Mouse (Mus musculus) limb, embryonic 11.5 days (tissue): ENCODE results near the gene Kif16b. TPM values are rescaled to one million over a fixed set of nuclear protein-coding genes. Genes with fewer than 3 reads are reported as not detected.

Experiments used
- ATAC-seq: fragments of 200-750 bp; cut with Nextera tagmentation; 2 replicates; pipeline ENCODE4 v1.8.0; 2017; ENCODE audit warnings: low read depth; ENCODE audit not compliant: insufficient number of reproducible peaks, low FRiP score, low TSS enrichment
- DNase-seq: peaks from one replicate; pipeline ENCODE4 v3.0.0-alpha.2; 2015; ENCODE audit warnings: low spot score
- H3K27ac ChIP-seq: fragments of 300-500 bp; sonication (generic); replicated peaks from 2 replicates; pipeline ENCODE4 v1.5.1; 2014; ENCODE audit warnings: low read depth, mild to moderate bottlenecking, low read length
- H3K27me3 ChIP-seq: fragments of 300-500 bp; sonication (generic); 2 replicates; pipeline ENCODE4 v1.6.1; 2014; ENCODE audit warnings: mild to moderate bottlenecking, low read length, mixed read lengths; ENCODE audit not compliant: control insufficient read depth, insufficient read depth
- H3K36me3 ChIP-seq: fragments of 300-500 bp; sonication (generic); 2 replicates; pipeline ENCODE4 v1.6.1; 2014; ENCODE audit warnings: mild to moderate bottlenecking, low read length, moderate library complexity, mixed read lengths; ENCODE audit not compliant: control insufficient read depth, insufficient read depth
- H3K4me1 ChIP-seq: fragments of 300-500 bp; sonication (generic); 2 replicates; pipeline ENCODE4 v1.6.1; 2014; ENCODE audit warnings: low read length, mixed read lengths; ENCODE audit not compliant: control insufficient read depth, insufficient read depth
- H3K4me2 ChIP-seq: fragments of 300-500 bp; sonication (generic); 2 replicates; pipeline ENCODE4 v1.6.1; 2014; ENCODE audit warnings: low read depth, mild to moderate bottlenecking, moderate library complexity; ENCODE audit not compliant: severe bottlenecking
- H3K4me3 ChIP-seq: fragments of 300-500 bp; sonication (generic); 2 replicates; pipeline ENCODE4 v1.5.1; 2014; ENCODE audit warnings: low read depth, low read length
- H3K9ac ChIP-seq: fragments of 300-500 bp; sonication (generic); 2 replicates; pipeline ENCODE4 v1.6.1; 2014; ENCODE audit warnings: mild to moderate bottlenecking, low read length
- H3K9me3 ChIP-seq: fragments of 300-500 bp; sonication (generic); 2 replicates; pipeline ENCODE4 v1.6.1; 2016; ENCODE audit warnings: low read length; ENCODE audit not compliant: control insufficient read depth
- WGBS: fragments of 180-500 bp; shearing (Covaris S2); extraction: QIAGEN DNeasy Blood & Tissue Kit; methylation state at CpG from one replicate; pipeline ENCODE4 v1.1.7; 2014; 5-methylcytosine and 5-hydroxymethylcytosine counted together
- polyA plus RNA-seq: library from polyadenylated mRNA; unstranded; fragments of >200 nt; fragmentation: Nextera tagmentation; extraction: Ambion mirVana; gene quantifications from 2 replicates; pipeline ENCODE4 v1.2.1, GENCODE M21; 2014

Kif16b gene
- polyA plus RNA-seq, 1 experiment from 2014 or later, result 11.7 TPM

- H3K4me1 ChIP-seq, result no peaks in the 10 kb centered on the region
- H3K27me3 ChIP-seq, result no peaks in the 10 kb centered on the region
- ATAC-seq, result no peak
- H3K9ac ChIP-seq, result no peak overlapping the region
- H3K9me3 ChIP-seq, result no peaks in the 10 kb centered on the region
- no peaks in the 10 kb centered on the region for H3K36me3 ChIP-seq
- H3K4me3 ChIP-seq, result no peak overlapping the region
- H3K4me2 ChIP-seq, result no peak overlapping the region
- H3K27ac ChIP-seq, result no peak overlapping the region
- DNase-seq, result no peak
- WGBS, result 43% methylated on average over 1 of the region's 1 CpGs
Observed at GRCm38 (mm10) chr2:142774752-142775151, 126.6 kb downstream of the Kif16b start.

GRCm38 (mm10) chr2:142769647-142770121 is 131.6 kb downstream of the Kif16b start:
- 88% methylated on average over 11 of the region's 11 CpGs for WGBS
- Histone ChIP-seq H3K4me3 (no peak overlapping the region), H3K9me3 (no peaks in the 10 kb centered on the region), H3K4me2 (no peak overlapping the region), H3K4me1 (no peaks in the 10 kb centered on the region), H3K36me3 (no peaks in the 10 kb centered on the region), H3K27me3 (no peaks in the 10 kb centered on the region), H3K27ac (no peak overlapping the region), H3K9ac (no peak overlapping the region)
- ATAC-seq (no peak), DNase-seq (no peak)

GRCm38 (mm10) chr2:142764276-142764675 is 137.1 kb downstream of the Kif16b start:
- no peaks in the 10 kb centered on the region for H3K36me3 ChIP-seq
- H3K4me2 ChIP-seq, result no peak overlapping the region
- 78% methylated on average over 2 of the region's 2 CpGs for WGBS
- H3K4me1 ChIP-seq, result no peaks in the 10 kb centered on the region
- no peaks in the 10 kb centered on the region for H3K9me3 ChIP-seq
- no peaks in the 10 kb centered on the region for H3K27me3 ChIP-seq
- no peak overlapping the region for H3K27ac ChIP-seq
- ATAC-seq (no peak), DNase-seq (no peak)
- no peak overlapping the region for H3K9ac ChIP-seq
- H3K4me3 ChIP-seq, result no peak overlapping the region

DNA sequence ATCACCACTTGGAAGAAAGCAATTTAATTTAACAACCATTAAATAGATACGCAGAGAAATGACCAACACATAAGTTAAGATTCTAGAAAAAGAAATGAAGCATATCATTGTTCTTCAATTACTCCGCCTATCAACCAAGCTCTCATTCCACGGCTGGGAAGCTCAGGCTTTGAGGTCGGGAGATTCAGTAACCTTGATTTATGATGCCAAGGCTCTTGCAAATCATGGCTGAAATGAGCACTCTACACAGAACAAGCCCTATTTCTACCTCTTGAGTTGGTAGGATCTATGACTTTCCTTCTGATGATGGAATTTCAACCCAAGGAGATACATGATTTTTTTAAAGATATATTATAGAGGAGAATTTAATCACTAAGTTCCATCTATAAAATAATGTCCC is 140.5 kb downstream of the Kif16b start:
- no peak for ATAC-seq
- WGBS, result 65% methylated on average over 4 of the region's 4 CpGs
- no peak for DNase-seq

GRCm38 (mm10) chr2:142759192-142759591 is 142.1 kb downstream of the Kif16b start:
- ATAC-seq (no peak), DNase-seq (no peak)
- WGBS, result 94% methylated on average over 4 of the region's 4 CpGs
- no peaks in the 10 kb centered on the region for H3K9me3 ChIP-seq
- no peaks in the 10 kb centered on the region for H3K27me3 ChIP-seq
- no peak overlapping the region for H3K4me3 ChIP-seq
- no peaks in the 10 kb centered on the region for H3K36me3 ChIP-seq
- no peak overlapping the region for H3K9ac ChIP-seq
- no peak overlapping the region for H3K27ac ChIP-seq
- no peak overlapping the region for H3K4me2 ChIP-seq
- no peaks in the 10 kb centered on the region for H3K4me1 ChIP-seq

More for the DNA sequence above, 140.5 kb downstream of the Kif16b start:
- Histone ChIP-seq H3K36me3 (no peaks in the 10 kb centered on the region), H3K9ac (no peak overlapping the region), H3K4me1 (no peaks in the 10 kb centered on the region), H3K4me2 (no peak overlapping the region), H3K27ac (no peak overlapping the region), H3K4me3 (no peak overlapping the region), H3K27me3 (no peaks in the 10 kb centered on the region), H3K9me3 (no peaks in the 10 kb centered on the region)

GRCm38 (mm10) chr2:142758091-142758765 is 143.1 kb downstream of the Kif16b start:
- no peak for ATAC-seq
- H3K4me3 ChIP-seq, result no peak overlapping the region
- 92% methylated on average over 3 of the region's 3 CpGs for WGBS
- no peaks in the 10 kb centered on the region for H3K9me3 ChIP-seq
- H3K27ac ChIP-seq, result no peak overlapping the region
- H3K9ac ChIP-seq, result no peak overlapping the region
- no peak for DNase-seq
- no peaks in the 10 kb centered on the region for H3K4me1 ChIP-seq
- H3K4me2 ChIP-seq, result no peak overlapping the region
- no peaks in the 10 kb centered on the region for H3K27me3 ChIP-seq
- H3K36me3 ChIP-seq, result no peaks in the 10 kb centered on the region

GRCm38 (mm10) chr2:142739338-142739737 is 162.0 kb downstream of the Kif16b start:
- 78% methylated on average over 2 of the region's 2 CpGs for WGBS
- Histone ChIP-seq H3K4me1 (no peaks in the 10 kb centered on the region), H3K27me3 (no peaks in the 10 kb centered on the region), H3K4me2 (no peak overlapping the region), H3K4me3 (no peak overlapping the region), H3K9me3 (no peaks in the 10 kb centered on the region), H3K36me3 (no peaks in the 10 kb centered on the region), H3K9ac (no peak overlapping the region), H3K27ac (no peak overlapping the region)
- DNase-seq (no peak), ATAC-seq (no peak)

DNA sequence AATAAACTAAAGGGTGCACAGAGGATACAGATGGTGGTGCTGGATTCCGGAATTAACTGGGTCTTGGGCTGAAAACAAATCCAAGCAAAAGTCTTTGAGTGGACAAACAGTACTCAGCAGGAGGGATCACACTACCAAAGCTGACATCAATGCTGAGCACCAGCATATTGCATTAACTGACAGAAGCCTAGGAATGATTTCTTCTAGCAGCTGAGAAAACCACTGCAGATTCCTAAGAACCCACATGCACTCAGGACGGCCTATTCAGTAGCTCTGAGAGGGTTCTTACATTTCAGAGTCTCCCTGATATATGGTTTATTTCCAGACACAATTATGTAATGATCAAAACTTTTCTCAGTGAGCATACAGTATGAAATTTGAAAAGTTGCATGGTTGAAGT is 162.8 kb downstream of the Kif16b start:
- Histone ChIP-seq H3K9ac (no peak overlapping the region), H3K4me1 (no peaks in the 10 kb centered on the region), H3K36me3 (no peaks in the 10 kb centered on the region), H3K4me3 (no peak overlapping the region), H3K27me3 (no peaks in the 10 kb centered on the region), H3K9me3 (no peaks in the 10 kb centered on the region), H3K4me2 (no peak overlapping the region), H3K27ac (no peak overlapping the region)
- ATAC-seq, result no peak
- no peak for DNase-seq
- WGBS, result 83% methylated on average over 2 of the region's 2 CpGs

DNA sequence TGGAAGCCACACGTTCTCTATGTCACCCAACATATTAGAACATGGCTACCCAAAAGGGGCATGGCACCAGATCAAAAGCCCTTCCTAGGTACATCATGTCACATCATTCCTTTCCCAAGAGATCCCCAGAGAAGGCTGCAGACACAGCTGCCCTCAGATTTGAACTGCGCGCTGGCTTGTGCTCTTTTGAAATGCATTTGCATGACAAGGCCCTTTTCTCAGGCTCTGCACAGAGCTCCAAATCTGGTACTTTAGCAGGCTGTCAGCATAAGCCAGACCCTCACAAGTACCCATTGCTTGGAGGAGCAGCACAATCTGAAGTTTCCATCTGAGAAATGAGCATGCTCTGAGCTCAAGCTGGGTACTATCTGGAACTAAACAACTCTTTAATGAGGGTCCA is 165.6 kb downstream of the Kif16b start:
- Histone ChIP-seq H3K27ac (no peak overlapping the region), H3K27me3 (no peaks in the 10 kb centered on the region), H3K4me3 (no peak overlapping the region), H3K9ac (no peak overlapping the region), H3K4me1 (no peaks in the 10 kb centered on the region), H3K4me2 (no peak overlapping the region), H3K36me3 (no peaks in the 10 kb centered on the region), H3K9me3 (no peaks in the 10 kb centered on the region)
- WGBS, result 87% methylated on average over 3 of the region's 3 CpGs
- DNase-seq (no peak), ATAC-seq (no peak)
